Mouse (Mus musculus) G1E (cell line): ENCODE results near the gene Hsd3b2.

ENCODE experiments used
- CTCF ChIP-seq: IDR thresholded peaks from 2 replicates; pipeline ENCODE4 v1.5.1; 2012; ENCODE audit warnings: low read depth, low read length, inconsistent platforms, mixed read lengths
- GATA1 ChIP-seq: IDR thresholded peaks from 2 replicates; pipeline ENCODE4 v1.6.1; 2012; ENCODE audit warnings: borderline replicate concordance, low read length, inconsistent platforms, mixed read lengths
- GATA2 ChIP-seq: IDR thresholded peaks from 2 replicates; pipeline ENCODE4 v1.6.1; 2012; ENCODE audit warnings: low read depth, low read length, inconsistent platforms, borderline replicate concordance
- POLR2AphosphoS5 ChIP-seq: IDR thresholded peaks from 2 replicates; pipeline ENCODE4 v1.6.1; 2012; ENCODE audit warnings: low read depth, low read length, inconsistent platforms; ENCODE audit not compliant: insufficient replicate concordance
- TAL1 ChIP-seq: conservative IDR thresholded peaks from 2 replicates; pipeline ENCODE4 v1.6.1; 2012; ENCODE audit warnings: low read depth, low read length, inconsistent platforms, mixed read lengths

DNA sequence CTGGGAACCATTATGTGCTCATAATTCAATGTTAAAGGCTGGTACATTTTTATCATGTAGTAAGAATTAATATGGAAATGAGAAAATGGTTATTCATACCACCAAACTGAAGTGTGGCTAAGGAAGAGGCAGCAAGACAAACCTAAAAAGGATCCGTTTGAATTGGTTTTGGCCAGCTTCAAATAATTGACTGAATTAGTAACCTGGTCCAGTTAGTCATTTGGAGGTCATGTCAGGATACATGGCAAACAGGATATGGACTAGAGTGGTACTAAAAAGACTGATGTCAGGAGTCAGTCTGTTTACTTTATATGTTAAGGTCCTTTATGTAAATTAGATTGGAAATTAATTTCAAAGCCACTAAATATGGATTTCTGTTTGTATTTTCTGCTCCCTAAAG, 41.9 kb downstream of the Hsd3b2 start:
- TF ChIP-seq CTCF = no peak
- no peak for TF ChIP-seq TAL1
- TF ChIP-seq POLR2AphosphoS5 = no peak
- TF ChIP-seq GATA1 = no peak
- TF ChIP-seq GATA2 = no peak
